In the genomic region with DNA sequence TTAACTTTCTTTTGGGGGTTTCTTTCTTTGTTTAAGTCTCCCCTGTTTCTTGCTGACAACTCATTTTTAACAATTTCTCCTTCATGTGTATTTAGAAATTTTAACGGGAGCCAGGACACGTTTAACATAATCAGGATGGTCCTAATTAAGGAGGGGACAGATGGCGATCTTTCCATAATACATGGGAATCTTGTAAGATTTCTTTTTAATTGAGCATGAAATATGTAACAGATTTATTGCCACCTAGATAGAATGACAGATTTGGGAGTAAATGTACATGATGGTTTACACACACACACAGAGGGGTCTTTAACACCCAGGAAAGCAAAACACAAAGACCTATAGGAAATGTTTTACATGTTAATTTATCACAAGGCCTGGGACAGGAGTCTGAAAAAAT, we compare ENCODE assay signal across 19 mouse cellular contexts.
"Had no signal": no experiment of that assay in that cellular context is flagged by ENCODE, and none has a peak within 500 bp of the region (broad histone marks: within the 10 kb centered on the region; RNA-seq: fewer than 3 reads in every experiment).

No protein-coding gene starts in this region.

- ATAC-seq: midbrain, embryonic 15.5 days had no signal

- H3K4me1 ChIP-seq: kidney, embryonic 15.5 days; liver, embryonic 13.5 days; midbrain, embryonic 15.5 days; neural tube, embryonic 12.5 days; neural tube, embryonic 15.5 days; stomach, embryonic 15.5 days had no signal

- H3K4me3 ChIP-seq: kidney, embryonic 15.5 days; left cerebral cortex, adult 2 months; liver, embryonic 13.5 days; midbrain, embryonic 15.5 days; neural tube, embryonic 12.5 days; neural tube, embryonic 15.5 days; stomach, embryonic 15.5 days had no signal

- H3K9me3 ChIP-seq: kidney, embryonic 15.5 days; liver, embryonic 13.5 days; midbrain, embryonic 15.5 days; neural tube, embryonic 12.5 days; neural tube, embryonic 15.5 days; stomach, embryonic 15.5 days had no signal

- H3K27me3 ChIP-seq: kidney, embryonic 15.5 days; liver, embryonic 13.5 days; midbrain, embryonic 15.5 days; neural tube, embryonic 12.5 days; neural tube, embryonic 15.5 days; stomach, embryonic 15.5 days had no signal

- H3K4me2 ChIP-seq: kidney, embryonic 15.5 days; liver, embryonic 13.5 days; midbrain, embryonic 11.5 days; midbrain, embryonic 15.5 days; neural tube, embryonic 12.5 days; neural tube, embryonic 15.5 days; stomach, embryonic 15.5 days had no signal

- H3K27ac ChIP-seq: kidney, embryonic 15.5 days; left cerebral cortex, adult 2 months; liver, embryonic 13.5 days; midbrain, embryonic 15.5 days; neural tube, embryonic 12.5 days; neural tube, embryonic 15.5 days; stomach, embryonic 15.5 days had no signal

- DNase-seq: kidney, adult 8-10 months; kidney, postnatal 10 days; kidney, postnatal 36 days; layer of hippocampus, postnatal 36 days; liver, embryonic 13.5 days; lung, adult 2 months; lung, postnatal 14 days; lung, postnatal 4 days; retina, postnatal 1 day; right cerebral cortex, postnatal 25 days; spleen, adult 18-20 months; thymus, postnatal 25 days had no signal

- H3K36me3 ChIP-seq: kidney, embryonic 15.5 days; liver, embryonic 13.5 days; midbrain, embryonic 15.5 days; neural tube, embryonic 12.5 days; neural tube, embryonic 15.5 days; stomach, embryonic 15.5 days had no signal

- H3K9ac ChIP-seq: kidney, embryonic 15.5 days; liver, embryonic 13.5 days; midbrain, embryonic 15.5 days; neural tube, embryonic 12.5 days; neural tube, embryonic 15.5 days; stomach, embryonic 15.5 days had no signal
